Mouse (Mus musculus) adrenal gland, postnatal 25 days (tissue): ENCODE data around the gene Tspan13. TPM values are rescaled to one million over a fixed set of nuclear protein-coding genes. Genes with fewer than 3 reads are reported as not detected.

Source experiments
- DNase-seq: peaks from one replicate; pipeline ENCODE4 v3.0.0; 2021; ENCODE audit warnings: mixed read lengths
- long read RNA-seq: library from polyadenylated mRNA; stranded (forward); transcript quantifications from one replicate; pipeline ENCODE4 v2.0.0, GENCODE M21; 2021
- total RNA-seq: library from RNA; stranded (reverse); gene quantifications from 2 replicates; pipeline ENCODE4 v1.2.3, GENCODE M21; 2021

Gene Tspan13
- total RNA-seq = 8.8 and 11.7 TPM in 2 replicates
- long read RNA-seq, transcript Tspan13-201 (6 exons, 1,932 nt) = major isoform, 21 of 21 reads
- long read RNA-seq, partial matches to known transcripts = 0 of 21 reads
- long read RNA-seq, other reads (novel, unspliced or antisense) = 0 of 21 reads

DNA sequence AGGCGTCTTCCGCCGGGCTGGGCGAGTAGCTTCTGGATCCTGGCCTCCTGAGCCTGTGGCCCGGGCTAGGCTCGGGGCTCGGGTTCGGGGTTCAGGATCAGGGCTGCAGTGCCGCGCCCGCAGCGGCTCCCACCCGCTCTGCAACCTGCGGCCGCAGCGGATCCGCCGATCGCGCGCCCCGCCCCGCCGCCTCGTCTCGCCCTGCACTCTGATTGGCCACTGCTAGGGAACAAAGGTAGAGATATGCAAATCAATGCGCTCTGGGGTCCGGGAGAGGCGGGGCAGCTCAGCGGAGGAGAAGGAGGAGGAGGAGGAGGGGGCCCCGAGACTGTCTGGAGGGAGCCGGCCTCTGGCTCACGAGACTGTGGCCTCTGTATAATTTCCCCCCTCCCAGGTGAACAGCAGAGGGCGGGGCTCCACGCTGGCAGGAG is at the start of gene Tspan13:
TSS of gene Tspan13 (minus strand) at position 153 of the 431 bp plus-strand sequence.
- DNase-seq = peak; percentile 80

DNA sequence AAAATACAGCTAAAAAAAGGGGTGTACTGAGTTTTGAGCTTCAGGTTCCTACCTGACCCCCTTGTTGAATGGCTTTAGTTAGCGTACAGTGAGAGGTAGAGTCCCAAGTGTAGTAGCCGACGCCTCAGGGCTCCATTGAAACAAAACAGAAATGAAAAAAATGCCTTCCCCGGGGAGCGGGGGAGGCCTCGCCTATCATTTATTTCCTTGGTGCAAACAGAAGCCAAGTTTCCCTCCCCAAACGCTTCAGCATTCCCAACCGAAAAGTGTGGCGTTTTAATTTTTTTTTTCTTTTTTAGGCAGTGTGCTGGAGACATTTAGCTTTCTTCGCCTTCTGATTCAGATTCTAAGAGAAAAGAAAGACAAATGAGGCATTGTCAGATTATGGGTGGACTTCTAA is 49.7 kb upstream of the Tspan13 start:
- no peak for DNase-seq

DNA sequence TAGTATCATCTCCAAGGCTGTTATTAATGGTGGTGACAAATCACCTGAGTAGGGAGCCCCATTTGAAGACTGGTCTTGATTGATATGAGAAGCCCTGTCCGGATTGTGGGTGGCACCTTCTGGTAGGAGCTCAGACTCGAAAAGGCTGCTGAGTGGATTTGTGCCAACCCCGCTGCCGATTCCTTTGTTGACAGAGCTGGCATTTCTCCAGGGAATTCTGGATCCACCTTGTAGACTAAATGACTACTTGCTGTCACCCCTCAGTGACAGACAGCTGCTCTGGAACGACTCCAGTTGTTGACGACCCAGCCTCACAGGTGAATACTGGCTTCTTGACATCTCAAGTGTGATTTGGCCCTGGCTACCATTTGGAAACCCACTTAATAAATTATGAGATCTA is 46.9 kb upstream of the Tspan13 start:
- DNase-seq = no peak

DNA sequence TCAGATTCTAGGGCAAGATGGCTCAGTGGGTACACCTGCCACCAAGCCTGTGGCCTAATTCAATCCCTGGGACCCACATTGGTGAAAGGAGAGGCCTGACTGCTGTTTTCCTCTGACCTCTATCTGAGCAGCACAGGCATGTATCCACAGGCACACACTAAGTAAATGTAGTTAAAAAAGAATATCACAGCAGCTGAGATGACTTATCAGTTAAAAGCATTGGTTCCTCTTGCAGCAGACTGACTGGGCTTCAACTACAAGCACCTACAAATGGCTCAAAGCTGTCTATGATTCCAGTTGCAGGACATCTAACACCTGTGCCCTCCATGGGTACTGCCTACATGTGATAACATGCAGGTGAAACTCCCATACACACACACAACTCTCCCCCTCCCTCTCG is 46.5 kb upstream of the Tspan13 start:
- no peak for DNase-seq

DNA sequence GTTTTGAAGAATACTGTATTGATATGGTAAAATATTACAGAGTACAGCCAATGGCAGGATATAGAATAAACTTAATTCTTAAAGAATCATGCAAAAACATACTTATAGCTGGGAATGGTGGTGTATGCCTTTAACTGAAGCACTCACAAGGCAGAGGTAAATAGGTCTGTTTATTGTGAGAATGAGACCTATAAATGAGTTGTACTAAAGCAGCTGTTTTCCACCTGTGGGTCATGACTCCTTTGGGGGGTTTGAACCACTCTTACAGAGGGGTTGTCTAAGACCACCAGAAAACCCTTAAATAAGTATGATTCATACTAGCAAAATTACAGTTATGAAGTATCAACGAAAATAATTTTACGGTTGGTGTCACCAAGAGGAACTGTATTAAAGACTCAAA is 43.1 kb upstream of the Tspan13 start:
- no peak for DNase-seq

DNA sequence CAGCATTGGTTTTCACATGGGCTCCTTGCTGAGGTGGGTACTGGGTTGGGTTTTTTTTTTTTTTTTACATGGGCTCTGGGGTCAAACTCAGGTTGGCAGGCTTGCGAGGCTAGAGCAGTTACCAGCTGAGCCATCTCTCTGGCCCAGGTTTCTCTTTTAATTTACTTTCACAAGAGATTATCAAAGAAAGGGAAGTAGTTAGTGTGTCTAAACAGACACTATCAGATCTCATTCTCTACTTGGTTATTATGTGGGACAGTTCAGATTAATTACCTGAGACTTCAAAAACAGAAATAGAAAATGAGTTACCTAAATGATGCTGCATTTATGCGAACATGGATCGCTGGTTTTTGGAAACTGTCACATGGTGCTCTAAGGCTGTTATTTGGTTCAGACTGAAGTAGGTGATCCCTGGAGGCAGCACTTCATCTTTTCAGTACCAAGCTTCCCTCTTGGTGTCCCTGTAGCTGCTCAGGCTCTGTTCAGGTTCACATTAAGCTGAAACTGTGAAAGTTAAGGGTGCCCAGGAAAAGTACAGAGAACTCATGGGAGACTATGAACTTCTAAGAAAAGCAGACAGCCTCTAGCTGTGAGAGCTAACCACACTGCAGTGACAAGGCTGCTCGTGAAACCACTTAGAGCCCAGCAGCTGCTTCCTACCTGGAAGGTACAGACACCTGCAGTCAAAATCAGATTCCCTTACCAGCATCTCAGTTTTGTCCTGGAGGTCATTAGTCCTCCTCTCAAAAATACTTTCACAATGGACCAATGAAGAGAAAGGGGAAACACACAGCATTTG is 36.0 kb upstream of the Tspan13 start:
- DNase-seq = no peak

DNA sequence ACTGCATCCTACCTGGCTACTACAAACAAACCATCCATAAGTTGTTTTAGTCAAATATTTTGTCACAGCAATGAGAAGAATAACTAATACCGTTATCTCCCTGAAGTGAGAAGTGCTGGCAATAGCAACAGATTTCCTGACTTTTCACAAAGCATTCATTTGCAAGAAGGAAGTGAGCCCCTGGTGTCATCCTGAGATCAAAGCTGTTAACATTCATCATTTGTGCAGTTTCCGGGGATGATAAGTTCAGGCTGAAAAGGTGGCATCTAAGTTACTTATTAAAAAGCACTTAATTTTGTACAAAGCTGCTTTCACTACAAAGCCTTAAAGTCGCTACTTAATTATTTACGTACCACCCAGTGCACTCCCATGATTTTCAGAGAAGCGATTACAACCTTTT is 30.6 kb upstream of the Tspan13 start:
- no peak for DNase-seq

DNA sequence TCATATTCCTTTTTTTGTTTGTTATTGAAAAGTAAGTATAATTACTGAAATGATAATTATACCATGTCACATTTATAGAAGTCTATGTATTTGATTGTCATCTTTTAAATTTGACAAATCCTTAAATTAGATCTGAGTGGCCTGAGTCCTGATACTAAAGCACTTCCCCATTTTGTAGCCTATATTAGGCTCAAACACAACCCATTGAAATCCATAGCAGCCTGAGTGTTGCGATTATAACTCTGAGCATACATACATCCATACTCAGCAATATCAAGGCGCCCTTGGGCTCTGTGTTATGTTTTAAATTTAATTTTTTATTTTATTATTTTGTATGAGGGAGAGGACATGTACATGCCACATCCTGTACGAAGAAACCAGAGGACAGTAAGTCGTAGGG is 27.9 kb upstream of the Tspan13 start:
- DNase-seq = no peak

DNA sequence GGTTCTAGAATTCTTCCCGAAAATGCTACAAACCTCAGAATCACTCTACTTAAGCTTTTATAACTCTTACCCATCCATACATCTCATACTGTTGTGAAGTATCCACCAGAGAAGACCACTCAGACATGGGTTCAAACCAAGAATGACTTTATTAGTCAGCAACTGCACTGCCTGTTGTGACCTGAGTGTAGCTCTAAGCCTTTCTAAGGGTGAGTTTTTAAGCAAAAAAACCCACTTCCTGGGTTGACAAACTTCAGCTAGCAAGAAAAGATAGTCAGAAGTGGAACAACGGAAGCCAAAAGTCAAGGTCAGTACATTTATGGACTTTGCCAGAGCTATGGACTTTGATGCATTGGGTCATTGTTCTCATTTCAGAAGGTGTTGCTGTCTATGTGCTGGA is 25.2 kb upstream of the Tspan13 start:
- DNase-seq = no peak

DNA sequence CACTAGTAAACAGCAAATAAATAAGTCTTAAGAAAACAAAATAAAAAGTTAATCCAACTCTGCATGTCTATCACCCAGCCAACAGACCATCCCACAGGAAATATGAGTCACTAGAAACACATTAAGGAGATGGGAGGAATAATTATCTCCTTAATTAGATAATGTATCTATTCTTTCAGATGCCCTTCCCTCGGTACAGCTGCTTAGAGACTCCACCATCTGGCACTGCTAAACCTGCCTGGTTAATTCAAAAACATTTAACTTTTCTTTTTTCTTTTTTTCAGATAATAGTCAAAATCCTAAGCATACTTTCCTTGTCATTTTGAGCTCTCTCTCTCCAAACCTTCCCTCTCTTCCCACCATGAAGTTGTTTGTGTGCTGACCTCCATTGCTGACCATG is 23.6 kb upstream of the Tspan13 start:
- DNase-seq = no peak

DNA sequence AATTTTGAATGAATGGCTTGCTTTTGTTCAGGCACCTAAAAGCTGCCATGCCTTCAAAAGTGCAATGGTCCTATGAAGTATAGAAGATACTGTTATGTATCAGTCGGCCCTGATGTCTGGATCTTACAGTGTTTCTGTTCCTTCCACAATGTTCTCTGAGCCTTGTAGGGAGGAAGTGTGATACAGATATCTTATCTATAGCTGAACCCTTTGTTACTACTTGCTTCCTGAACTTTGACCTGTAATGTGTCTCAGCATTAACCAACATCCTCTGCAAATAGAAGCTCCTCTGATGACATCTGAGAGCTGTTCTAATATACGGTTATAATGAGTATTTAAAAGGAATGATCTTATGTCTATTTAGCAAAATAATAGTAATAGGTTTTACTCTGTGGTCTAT is 15.4 kb upstream of the Tspan13 start:
- no peak for DNase-seq

DNA sequence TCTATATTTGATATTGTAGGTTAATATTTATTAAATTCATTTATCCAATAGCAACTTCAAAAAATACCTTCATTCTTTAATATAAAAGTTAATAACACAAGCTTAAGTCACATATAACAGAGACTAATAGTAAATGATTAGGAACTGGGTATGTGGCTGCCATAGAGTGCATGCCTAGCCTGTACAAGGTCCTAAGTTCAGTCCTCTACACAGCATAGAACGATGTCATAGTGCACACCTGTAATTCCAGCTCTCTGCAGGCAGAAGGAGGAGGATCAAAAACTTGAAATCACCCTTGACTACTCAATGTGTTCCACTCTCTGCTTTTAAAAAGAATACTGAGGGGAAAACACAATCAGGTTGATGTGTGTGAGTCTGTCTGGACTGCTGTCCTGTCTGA is 8.0 kb upstream of the Tspan13 start:
- DNase-seq = no peak

DNA sequence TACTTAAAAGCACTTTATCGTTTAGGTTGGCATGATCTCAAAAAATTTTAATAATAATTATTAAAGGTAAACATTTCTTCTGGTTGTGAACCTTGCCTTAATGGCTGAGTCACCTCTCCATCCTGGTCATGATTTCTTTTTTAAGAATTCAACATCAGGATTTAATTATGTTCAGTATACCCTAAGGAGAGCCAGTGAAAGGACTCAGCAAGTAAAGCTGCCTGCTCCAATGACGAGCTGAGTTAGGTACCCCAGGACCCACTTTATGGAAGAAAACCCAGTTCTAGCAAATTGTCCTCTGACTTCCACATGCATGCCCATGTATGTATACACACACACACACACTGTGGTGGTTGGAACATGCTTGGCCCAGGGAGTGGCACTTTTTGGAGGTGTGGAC is 5.3 kb upstream of the Tspan13 start:
- DNase-seq = no peak

DNA sequence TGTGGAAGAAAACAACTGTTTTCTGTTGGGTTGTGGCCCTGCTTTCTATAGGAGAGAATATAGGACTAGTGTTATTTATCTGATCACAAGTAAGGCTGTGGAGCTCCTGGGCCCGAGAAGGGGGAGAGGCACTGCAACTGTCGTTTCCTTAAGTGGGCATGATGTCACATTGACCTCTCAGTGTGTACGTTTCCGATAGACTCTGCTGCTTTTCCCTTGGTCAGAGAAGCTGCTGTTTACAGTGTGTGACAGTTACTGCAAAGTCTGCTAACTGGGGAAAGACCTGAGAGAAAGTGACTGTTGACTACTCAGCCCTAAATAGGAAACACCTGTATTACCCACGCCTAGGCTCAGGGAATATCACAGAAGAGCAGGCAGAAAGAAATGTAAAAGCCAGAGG is 3.9 kb upstream of the Tspan13 start:
- no peak for DNase-seq

DNA sequence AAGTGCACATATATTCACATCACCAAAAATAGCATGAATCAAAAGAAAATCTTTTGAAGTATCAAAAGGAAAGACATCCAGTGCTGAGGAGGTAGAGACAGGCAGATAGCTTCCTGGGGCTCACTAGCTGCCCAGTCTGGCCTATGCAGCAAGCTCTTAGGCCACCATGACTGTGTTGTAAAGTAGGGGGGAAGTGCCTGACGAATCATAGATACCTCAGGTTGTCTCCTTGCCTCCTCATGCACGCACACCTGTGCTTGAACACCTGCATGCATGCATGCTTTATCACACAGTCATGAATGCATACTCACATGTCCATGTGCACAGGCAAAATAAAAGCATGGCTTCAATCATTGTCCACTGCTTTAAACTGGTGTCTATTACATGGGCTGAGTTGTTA is 2.4 kb upstream of the Tspan13 start:
- no peak for DNase-seq

DNA sequence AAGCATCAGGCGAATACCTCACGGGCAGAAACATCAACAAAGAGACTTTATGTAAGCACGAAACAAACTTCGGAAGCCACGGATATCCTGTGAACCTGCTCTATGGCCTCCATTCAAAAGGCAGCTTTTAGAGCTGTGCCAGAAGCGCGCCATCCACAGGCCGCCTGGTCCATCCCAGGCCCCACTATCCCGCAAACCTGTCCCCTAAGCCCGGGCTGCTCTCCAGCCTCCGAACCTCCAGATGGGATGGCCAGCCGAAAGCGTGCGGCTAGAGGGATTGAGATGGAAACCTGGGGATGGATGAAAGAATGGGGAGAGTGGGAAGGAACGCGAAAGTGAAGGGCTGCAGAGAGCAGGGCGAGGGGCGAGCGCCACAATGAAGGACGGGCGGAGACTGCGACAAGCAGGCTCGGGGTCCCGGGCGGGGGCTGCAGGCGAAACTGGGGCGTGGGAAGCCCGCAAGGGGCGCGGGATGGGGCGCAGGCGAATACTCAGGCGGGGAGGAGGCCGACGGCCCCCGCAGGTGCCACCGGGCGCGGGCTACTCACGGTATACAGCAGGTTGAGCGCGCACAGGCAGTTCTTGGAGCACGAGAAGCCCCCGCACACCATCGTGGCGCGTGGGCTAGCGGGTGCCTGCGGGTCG is 475 bp downstream of the Tspan13 start:
- DNase-seq = peak; percentile 29

DNA sequence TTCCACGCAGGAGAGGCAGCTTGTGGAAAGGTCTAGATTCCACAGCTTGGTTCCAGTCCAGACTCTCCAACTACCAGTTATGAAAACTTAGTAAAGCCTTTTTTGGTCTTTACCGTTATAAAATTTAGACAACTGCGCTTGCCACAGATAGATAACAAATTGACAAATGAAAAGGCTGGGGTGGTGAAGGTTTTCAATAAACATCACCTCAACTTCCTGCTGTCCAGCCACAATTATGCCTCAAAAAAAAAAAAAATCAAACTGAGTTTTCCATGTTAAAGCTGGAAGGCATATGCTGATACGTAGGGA is 1.1 kb downstream of the Tspan13 start:
- no peak for DNase-seq

DNA sequence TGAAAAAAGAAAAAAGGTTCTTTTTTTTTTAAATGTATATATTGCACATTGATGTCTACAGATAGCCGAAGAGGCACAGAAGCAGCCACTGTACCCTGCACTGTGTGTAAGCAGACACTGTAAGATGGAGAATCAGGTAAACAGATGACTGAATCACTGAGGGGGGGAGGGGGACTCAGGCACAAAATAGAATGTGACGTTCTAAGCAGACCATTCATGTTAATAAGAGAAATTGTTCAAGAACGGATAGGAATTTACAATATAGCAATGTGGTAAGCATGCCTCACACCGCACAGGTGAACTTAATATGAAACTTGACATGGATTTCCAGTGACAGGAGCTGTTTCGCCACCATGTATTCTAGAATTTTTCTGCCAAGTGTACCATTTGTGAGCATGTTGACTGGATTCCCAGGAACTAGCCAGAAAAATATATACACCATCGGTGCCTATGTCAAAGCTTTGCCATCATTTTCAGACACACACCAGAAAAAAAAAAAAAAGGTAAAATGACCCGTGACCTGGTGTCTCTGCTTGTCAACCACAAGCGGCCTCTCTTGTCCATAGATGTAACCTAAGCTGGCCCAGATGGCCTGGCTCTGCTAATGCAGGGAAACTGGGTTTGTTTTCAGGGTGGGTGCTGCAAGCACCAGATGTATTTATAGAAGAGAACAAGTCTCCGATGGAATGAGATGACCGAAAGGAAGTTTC is 1.6 kb downstream of the Tspan13 start:
- DNase-seq = no peak

DNA sequence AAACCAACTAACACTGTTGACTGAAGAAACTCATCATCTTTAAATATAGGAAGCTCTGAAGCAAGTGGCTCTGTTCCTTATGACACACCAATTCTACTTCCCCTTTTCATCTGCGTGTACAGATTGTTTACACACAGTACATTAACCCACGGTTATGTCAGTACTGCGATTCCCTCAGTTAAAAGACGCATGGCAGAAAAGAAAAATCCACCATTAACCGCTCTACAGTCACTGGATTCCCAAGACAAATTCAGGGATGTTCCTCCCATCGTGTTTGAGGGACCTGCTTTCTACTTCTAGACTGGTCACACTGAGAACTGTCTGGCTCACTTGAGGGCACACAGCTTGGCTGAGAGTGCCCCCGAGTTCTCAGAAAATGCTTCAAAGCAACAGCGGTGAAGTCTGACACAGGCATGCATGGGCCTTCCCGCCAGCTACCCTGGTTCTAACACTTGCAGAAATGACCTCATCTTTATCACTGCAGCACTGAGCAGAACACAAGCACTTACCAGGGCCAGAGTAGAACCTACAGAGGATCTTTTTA is 2.7 kb downstream of the Tspan13 start:
- no peak for DNase-seq

DNA sequence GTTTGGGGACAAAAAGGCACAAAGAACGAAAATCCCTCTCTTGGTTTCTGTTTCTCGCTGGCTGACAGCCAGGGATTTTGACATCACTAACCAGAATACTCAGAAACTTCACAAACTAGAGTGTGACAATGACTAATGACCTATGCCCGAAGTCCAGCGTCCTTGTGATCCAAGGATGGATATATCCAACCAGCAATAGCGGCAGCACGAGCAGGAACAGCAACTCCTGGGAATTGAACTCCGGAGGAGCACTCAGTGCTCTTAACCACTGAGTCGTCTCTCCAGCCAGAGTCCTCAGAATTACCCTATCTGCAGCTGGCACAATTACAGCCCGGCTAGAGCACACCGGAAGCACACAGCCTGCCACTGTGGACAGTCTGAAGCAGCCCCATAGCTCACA is 5.5 kb downstream of the Tspan13 start:
- peak; percentile 15 for DNase-seq

DNA sequence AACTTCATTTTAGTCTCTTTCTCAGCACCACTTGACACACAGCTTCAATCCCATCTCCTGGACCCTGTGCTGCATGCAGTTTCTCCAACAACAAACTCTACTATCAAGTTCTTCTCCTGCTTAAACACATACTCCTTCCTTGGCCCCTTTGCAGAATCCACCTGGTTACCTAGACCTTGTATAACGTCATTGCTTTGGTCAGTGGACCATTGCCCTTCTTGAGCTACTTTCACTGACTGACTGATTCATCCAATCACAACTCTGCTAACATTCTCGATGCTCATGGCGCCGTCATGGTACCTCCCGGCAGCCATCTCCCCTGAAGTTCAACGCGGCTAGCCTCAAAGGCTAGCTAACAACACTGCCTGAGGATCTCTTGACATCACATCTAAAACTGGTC is 6.2 kb downstream of the Tspan13 start:
- DNase-seq = no peak

DNA sequence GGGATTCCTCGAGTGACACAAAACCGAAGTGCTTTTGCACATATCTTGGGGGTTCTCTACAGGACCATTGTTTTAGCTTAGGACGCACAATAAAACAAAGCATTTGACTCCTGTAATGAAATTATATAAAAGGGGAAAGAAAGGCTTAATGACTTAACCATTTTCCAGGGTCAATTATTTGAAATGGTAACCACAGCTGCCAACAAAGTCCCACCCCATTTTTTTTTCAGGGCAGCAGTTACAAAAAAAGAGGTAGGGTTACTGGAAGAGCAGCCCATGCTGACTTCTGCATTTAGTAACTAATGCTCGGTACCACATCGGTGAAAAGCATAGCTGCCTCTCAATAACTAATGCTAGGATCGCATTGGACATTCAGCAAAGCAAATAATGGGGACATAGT is 6.8 kb downstream of the Tspan13 start:
- DNase-seq = no peak

DNA sequence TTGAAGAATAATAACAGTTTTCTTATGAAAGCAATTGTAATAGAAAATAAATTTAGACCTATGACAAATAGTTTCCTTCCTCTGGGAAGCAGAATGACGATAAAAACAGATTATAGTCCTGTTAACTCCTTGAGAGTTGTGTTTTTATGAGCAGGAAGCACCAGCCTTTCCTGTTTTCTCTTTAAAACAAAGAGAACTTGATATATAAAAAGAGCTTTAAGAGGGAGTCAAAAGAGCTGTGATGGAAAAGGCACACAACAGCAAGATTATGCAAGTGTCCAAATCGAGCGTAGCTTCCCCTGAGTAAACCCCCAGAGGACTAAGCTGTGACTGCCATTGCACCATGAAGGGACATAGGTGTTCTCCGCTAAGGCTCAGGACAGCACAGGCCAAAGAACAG is 9.9 kb downstream of the Tspan13 start:
- no peak for DNase-seq
